Mouse (Mus musculus): ENCODE measurements around the gene Ino80d. TPM values are rescaled to one million over a fixed set of nuclear protein-coding genes. Genes with fewer than 3 reads are reported as not detected.
A peak's percentile ranks its signal among the peaks of the same experiment; 100 is the strongest.
"Not testable (repeated sequence)": the region's sequence is repeated elsewhere in the genome, so short reads cannot be mapped to it uniquely, and the experiment has no call there.

Ino80d gene
- 5.7 and 6.7 TPM in 2 replicates for polyA plus RNA-seq (2015; fragmentation: Nextera tagmentation; extraction: Ambion mirVana)

DNA sequence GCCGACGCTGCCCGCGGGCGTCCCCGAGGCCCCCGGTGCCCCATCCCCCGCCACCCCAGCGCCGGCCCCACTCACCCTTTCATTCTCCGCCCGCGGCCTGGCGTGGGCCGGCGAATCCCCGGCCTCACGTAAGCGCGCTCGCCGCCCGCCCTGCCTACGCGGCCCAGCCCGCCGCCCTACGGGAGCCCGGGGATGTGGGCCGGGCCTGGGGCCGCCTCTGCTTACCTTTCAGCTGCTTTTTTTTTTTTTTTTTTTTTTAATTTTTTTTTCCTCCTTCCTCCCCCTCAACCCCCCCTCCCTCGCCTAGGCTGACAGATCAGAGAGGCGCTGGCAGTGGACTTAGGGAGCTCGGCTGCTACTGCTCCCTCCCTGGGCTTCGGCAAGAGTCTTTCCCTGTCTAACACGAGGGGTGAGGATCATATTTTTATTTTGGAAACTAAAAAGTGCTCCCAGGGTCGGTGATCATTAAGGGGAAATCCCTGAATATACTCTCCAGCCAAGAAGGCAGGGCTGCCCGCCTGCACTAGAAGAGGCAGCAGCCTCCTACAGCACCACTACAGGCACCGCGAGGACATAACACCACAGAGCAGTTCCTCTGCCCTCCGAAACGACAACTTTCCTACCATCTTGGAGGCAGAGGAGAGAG lies at the start of gene Ino80d:
Ino80d (minus strand) TSS at position 532 of the 646 bp plus-strand sequence.
- H3K36me3 ChIP-seq (ENCODE audit: control insufficient read depth, insufficient read depth), result peaks cover 15% of the 10 kb centered on the region
- H3K4me1 ChIP-seq (replicated peaks; ENCODE audit: control insufficient read depth, insufficient read depth, low read length), result no peaks in the 10 kb centered on the region
- H3K4me2 ChIP-seq (replicated peaks; ENCODE audit: low read depth), result peak within 1 kb of the TSS; percentile 82
- WGBS, result under 1% methylated on average over 34 of the region's 42 CpGs
- ATAC-seq, result peak; percentile 87
- peak within 1 kb of the TSS; percentile 100 for H3K9ac ChIP-seq (ENCODE audit: low read depth, low read length)
- H3K9me3 ChIP-seq (ENCODE audit: control insufficient read depth), result no peaks in the 10 kb centered on the region
- H3K4me3 ChIP-seq (ENCODE audit: low read depth, low read length), result peak within 1 kb of the TSS; percentile 94
- no peaks in the 10 kb centered on the region for H3K27me3 ChIP-seq (replicated peaks; ENCODE audit: control insufficient read depth, insufficient read depth, low read length)
- TF ChIP-seq CTCF (IDR thresholded peaks at IDR 0.05; ENCODE audit: low read depth), result peak; percentile 79
- H3K27ac ChIP-seq (ENCODE audit: low read depth, low read length), result peak within 1 kb of the TSS; percentile 100

DNA sequence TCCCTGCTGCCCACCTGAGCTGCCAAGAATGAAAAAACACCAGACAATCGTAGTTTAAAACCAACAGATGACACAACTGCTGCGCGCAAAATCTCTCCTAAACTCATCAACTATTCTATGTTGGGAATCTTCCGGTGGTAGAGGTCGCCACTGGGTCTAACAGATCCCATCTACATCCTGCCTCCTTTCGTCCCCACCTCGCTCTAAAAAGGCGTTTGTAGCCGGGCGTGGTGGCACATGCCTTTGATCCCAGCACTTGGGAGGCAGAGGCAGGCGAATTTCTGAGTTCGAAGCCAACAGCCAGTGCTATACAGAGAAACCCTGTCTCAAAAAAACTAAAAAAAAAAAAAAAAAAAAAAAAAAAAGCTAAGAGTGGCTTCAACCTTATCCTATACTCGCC lies 25.8 kb upstream of the Ino80d start:
- H3K9ac ChIP-seq (ENCODE audit: low read depth, low read length), result no peak overlapping the region

DNA sequence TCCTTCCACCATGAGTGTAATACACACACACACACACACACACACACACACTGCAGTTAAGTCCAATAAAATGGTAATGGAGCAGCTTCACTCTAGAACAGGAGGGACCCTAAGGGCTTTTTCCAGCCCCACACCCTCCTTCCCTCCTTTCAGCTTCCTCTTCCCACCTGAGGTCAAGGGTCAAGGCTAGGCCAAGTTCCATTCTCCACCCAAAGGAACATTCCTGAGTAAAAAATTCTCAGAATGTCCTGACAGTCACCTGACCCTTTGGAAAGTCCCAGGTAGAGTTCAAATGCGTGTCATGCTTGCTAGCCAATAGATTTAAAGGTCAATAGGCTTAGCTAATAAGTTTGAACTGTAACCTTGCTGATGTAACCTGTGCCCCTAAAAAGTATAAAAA lies 24.1 kb upstream of the Ino80d start:
- not testable (repeated sequence) for H3K27me3 ChIP-seq (replicated peaks; ENCODE audit: control insufficient read depth, insufficient read depth, low read length); H3K9me3 ChIP-seq (ENCODE audit: control insufficient read depth); H3K9ac ChIP-seq (ENCODE audit: low read depth, low read length); H3K4me3 ChIP-seq (ENCODE audit: low read depth, low read length); H3K4me2 ChIP-seq (replicated peaks; ENCODE audit: low read depth); H3K4me1 ChIP-seq (replicated peaks; ENCODE audit: control insufficient read depth, insufficient read depth, low read length); H3K27ac ChIP-seq (ENCODE audit: low read depth, low read length); ATAC-seq
- WGBS, result 76% methylated on average over 1 of the region's 1 CpGs
- H3K36me3 ChIP-seq (ENCODE audit: control insufficient read depth, insufficient read depth), result peaks cover 29% of the 10 kb centered on the region

More for the DNA sequence above, 25.8 kb upstream of the Ino80d start:
- Histone ChIP-seq H3K4me3 (ENCODE audit: low read depth, low read length) (no peak overlapping the region), H3K27ac (ENCODE audit: low read depth, low read length) (no peak overlapping the region; the same call in 1 of the 2 replicates), H3K4me1 (replicated peaks; ENCODE audit: control insufficient read depth, insufficient read depth, low read length) (no peaks in the 10 kb centered on the region), H3K27me3 (replicated peaks; ENCODE audit: control insufficient read depth, insufficient read depth, low read length) (no peaks in the 10 kb centered on the region), H3K9me3 (ENCODE audit: control insufficient read depth) (no peaks in the 10 kb centered on the region), H3K4me2 (replicated peaks; ENCODE audit: low read depth) (no peak overlapping the region), H3K36me3 (ENCODE audit: control insufficient read depth, insufficient read depth) (peaks cover 46% of the 10 kb centered on the region)
- no peak for TF ChIP-seq CTCF (IDR thresholded peaks at IDR 0.05; ENCODE audit: low read depth)
- WGBS, result 96% methylated on average over 13 of the region's 13 CpGs
- ATAC-seq, result no peak

DNA sequence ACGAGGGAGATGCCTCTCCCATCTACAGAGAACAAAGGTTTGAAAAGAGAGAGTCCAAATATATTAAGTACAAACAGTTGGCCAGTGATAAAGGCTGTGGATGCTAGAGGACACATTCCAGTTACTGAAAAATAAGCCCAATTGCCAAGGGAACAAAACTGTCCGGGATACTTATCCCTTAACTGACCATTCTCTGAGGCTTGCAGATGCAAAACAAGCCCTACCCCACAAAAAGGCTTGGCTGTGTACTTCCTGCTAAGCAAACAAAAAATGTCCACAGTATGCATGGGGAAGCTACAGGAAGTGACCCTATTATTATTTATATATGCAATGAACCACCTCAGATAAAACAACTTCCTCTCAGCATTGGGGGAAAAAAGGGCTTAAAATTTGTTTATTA lies 23.5 kb upstream of the Ino80d start:
- TF ChIP-seq CTCF (IDR thresholded peaks at IDR 0.05; ENCODE audit: low read depth), result no peak
- Histone ChIP-seq H3K27ac (ENCODE audit: low read depth, low read length) (no peak overlapping the region), H3K9me3 (ENCODE audit: control insufficient read depth) (no peaks in the 10 kb centered on the region), H3K9ac (ENCODE audit: low read depth, low read length) (no peak overlapping the region), H3K36me3 (ENCODE audit: control insufficient read depth, insufficient read depth) (peaks cover 24% of the 10 kb centered on the region), H3K4me1 (replicated peaks; ENCODE audit: control insufficient read depth, insufficient read depth, low read length) (no peaks in the 10 kb centered on the region), H3K4me3 (ENCODE audit: low read depth, low read length) (no peak overlapping the region), H3K4me2 (replicated peaks; ENCODE audit: low read depth) (no peak overlapping the region), H3K27me3 (replicated peaks; ENCODE audit: control insufficient read depth, insufficient read depth, low read length) (no peaks in the 10 kb centered on the region)
- 73% methylated on average over 2 of the region's 2 CpGs for WGBS
- ATAC-seq, result no peak

DNA sequence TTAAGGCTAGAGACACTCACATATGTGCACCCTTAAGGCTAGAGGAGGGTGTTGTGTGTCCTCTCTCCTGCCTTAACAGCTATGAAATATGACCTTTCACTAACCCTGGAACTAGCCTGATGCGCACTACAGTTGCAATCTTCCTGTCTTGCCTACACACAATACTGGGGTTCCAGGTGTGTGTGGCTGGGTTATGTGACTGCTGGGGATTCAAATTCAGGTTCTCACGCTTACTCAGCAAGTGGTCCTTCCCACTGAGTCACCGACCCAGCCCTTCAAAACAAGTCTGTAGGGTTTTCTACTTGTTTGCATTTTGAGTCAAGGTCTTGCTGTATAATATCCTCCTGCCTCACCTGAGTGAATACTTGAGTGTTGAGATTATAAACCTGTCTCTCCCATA lies 20.1 kb upstream of the Ino80d start:
- ATAC-seq, result no peak
- H3K27me3 ChIP-seq (replicated peaks; ENCODE audit: control insufficient read depth, insufficient read depth, low read length), result no peaks in the 10 kb centered on the region
- 80% methylated on average over 3 of the region's 3 CpGs for WGBS

DNA sequence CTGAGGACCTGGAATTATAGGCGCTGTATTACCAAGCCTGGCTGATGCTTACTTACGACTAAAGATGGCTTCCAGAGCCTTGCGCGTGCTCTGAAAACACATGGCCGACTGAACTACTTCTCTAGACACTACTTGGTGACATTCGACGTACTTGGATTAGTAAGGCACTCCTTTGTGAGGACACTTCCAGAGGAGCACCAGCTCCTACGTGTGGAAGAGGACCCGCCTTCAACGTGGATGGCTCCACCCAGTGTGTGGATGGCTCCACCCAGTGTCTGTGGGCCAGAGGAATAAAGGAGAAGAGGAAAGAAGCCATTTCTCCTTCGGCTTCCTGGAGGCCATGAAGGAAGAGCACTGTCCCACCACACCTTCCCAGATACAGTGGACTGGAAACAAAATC lies 17.3 kb upstream of the Ino80d start:
- Histone ChIP-seq H3K27me3 (replicated peaks; ENCODE audit: control insufficient read depth, insufficient read depth, low read length) (no peaks in the 10 kb centered on the region), H3K4me3 (ENCODE audit: low read depth, low read length) (no peak overlapping the region), H3K36me3 (ENCODE audit: control insufficient read depth, insufficient read depth) (no peaks in the 10 kb centered on the region), H3K9me3 (ENCODE audit: control insufficient read depth) (no peaks in the 10 kb centered on the region), H3K4me2 (replicated peaks; ENCODE audit: low read depth) (no peak overlapping the region), H3K9ac (ENCODE audit: low read depth, low read length) (no peak overlapping the region), H3K4me1 (replicated peaks; ENCODE audit: control insufficient read depth, insufficient read depth, low read length) (no peaks in the 10 kb centered on the region; the same call in 1 of the 2 replicates), H3K27ac (ENCODE audit: low read depth, low read length) (no peak overlapping the region)
- ATAC-seq, result no peak
- 89% methylated on average over 11 of the region's 11 CpGs for WGBS
- no peak for TF ChIP-seq CTCF (IDR thresholded peaks at IDR 0.05; ENCODE audit: low read depth)

More for the DNA sequence above, 20.1 kb upstream of the Ino80d start:
- peaks cover 6% of the 10 kb centered on the region for H3K36me3 ChIP-seq (ENCODE audit: control insufficient read depth, insufficient read depth)
- H3K27ac ChIP-seq (ENCODE audit: low read depth, low read length), result no peak overlapping the region
- H3K9me3 ChIP-seq (ENCODE audit: control insufficient read depth), result no peaks in the 10 kb centered on the region
- no peak overlapping the region for H3K9ac ChIP-seq (ENCODE audit: low read depth, low read length)
- no peak overlapping the region for H3K4me2 ChIP-seq (replicated peaks; ENCODE audit: low read depth)
- no peaks in the 10 kb centered on the region for H3K4me1 ChIP-seq (replicated peaks; ENCODE audit: control insufficient read depth, insufficient read depth, low read length)
- no peak overlapping the region for H3K4me3 ChIP-seq (ENCODE audit: low read depth, low read length)
- TF ChIP-seq CTCF (IDR thresholded peaks at IDR 0.05; ENCODE audit: low read depth), result no peak
